ENCODE assay signal across 16 mouse cellular contexts in genomic region chr8:122069281-122069680, GRCm38 (mm10).
DNase-seq lines count a peak whose midpoint lies in the region; ATAC-seq lines count a peak whose summit lies in the region.
"Had no signal": no experiment of that assay in that cellular context is flagged by ENCODE, and none has a peak within 500 bp of the region (broad histone marks: within the 10 kb centered on the region; RNA-seq: fewer than 3 reads in every experiment).

No protein-coding gene starts in this region.

- peak; percentile 90 for DNase-seq in heart, adult 11 months
- peak; percentile 36 to 48 for DNase-seq in frontal cortex, postnatal 36 days (ENCODE audit: low spot score in 2 of 2)
- DNase-seq in layer of hippocampus, adult 9-10 months (ENCODE audit: low spot score), result peak; percentile 22
- DNase-seq in right cerebral cortex, postnatal 14 days, result peak; percentile 49
- no peak for DNase-seq in retina, embryonic 14.5 days (ENCODE audit: low spot score)
- DNase-seq: cerebellum, adult 11-12 months; kidney, postnatal 10 days; lung, postnatal 36 days had no signal

- H3K9ac ChIP-seq in heart, embryonic 11.5 days (ENCODE audit: low read depth, low read length), result no peak overlapping the region
- H3K9ac ChIP-seq: embryonic facial prominence, embryonic 15.5 days; hindbrain, embryonic 12.5 days; liver, embryonic 14.5 days had no signal

- H3K36me3 ChIP-seq in heart, embryonic 11.5 days (ENCODE audit: control insufficient read depth, insufficient read depth, low read length), result no peaks in the 10 kb centered on the region
- H3K36me3 ChIP-seq: embryonic facial prominence, embryonic 15.5 days; hindbrain, embryonic 12.5 days; midbrain, embryonic 10.5 days had no signal

- H3K9me3 ChIP-seq in heart, embryonic 11.5 days (replicated peaks; ENCODE audit: control insufficient read depth, low read length), result no peaks in the 10 kb centered on the region
- H3K9me3 ChIP-seq: embryonic facial prominence, embryonic 15.5 days; hindbrain, embryonic 12.5 days; midbrain, embryonic 10.5 days had no signal

- H3K27me3 ChIP-seq in heart, embryonic 11.5 days (ENCODE audit: control insufficient read depth, insufficient read depth, low read length), result peaks cover 5% of the 10 kb centered on the region; the same call in 1 of the 2 replicates
- H3K27me3 ChIP-seq: embryonic facial prominence, embryonic 15.5 days had no signal

- WGBS in heart, embryonic 11.5 days (ENCODE audit: insufficient replicate concordance), result 63% methylated on average over 11 of the region's 11 CpGs

- H3K4me1 ChIP-seq in heart, embryonic 11.5 days (ENCODE audit: control insufficient read depth, insufficient read depth, low read length), result 0 out of 2 replicates have a peak, but pooled peaks cover 2% of the 10 kb centered on the region
- H3K4me1 ChIP-seq: hindbrain, embryonic 12.5 days had no signal

- no peak overlapping the region for H3K27ac ChIP-seq in heart, embryonic 11.5 days (ENCODE audit: low read depth, low read length)
- H3K27ac ChIP-seq: embryonic facial prominence, embryonic 15.5 days; hindbrain, embryonic 12.5 days; liver, embryonic 14.5 days; midbrain, embryonic 10.5 days had no signal

- ATAC-seq in heart, embryonic 11.5 days (replicated peaks; ENCODE audit: insufficient number of reproducible peaks, low FRiP score, low TSS enrichment), result no peak
- ATAC-seq in granulocyte monocyte progenitor cell, adult 5-6 weeks (replicated peaks; ENCODE audit: poor library complexity, severe bottlenecking), result no peak
- ATAC-seq: forebrain, embryonic 14.5 days; intestine, embryonic 16.5 days had no signal

- no peak overlapping the region for H3K4me3 ChIP-seq in heart, embryonic 11.5 days (ENCODE audit: low read depth, low read length)
- H3K4me3 ChIP-seq: embryonic facial prominence, embryonic 15.5 days; hindbrain, embryonic 12.5 days; midbrain, embryonic 10.5 days had no signal

- no peak overlapping the region for H3K4me2 ChIP-seq in heart, embryonic 11.5 days
- H3K4me2 ChIP-seq: embryonic facial prominence, embryonic 15.5 days; hindbrain, embryonic 12.5 days had no signal
